Mouse (Mus musculus) neural tube, postnatal 0 days (tissue): ENCODE data around the gene Sord. TPM values are rescaled to one million over a fixed set of nuclear protein-coding genes. Genes with fewer than 3 reads are reported as not detected.

Source experiments
- polyA plus RNA-seq: library from polyadenylated mRNA; unstranded; fragments of >200 nt; fragmentation: Nextera tagmentation; extraction: Ambion mirVana; gene quantifications from 2 replicates; pipeline ENCODE4 v1.2.1, GENCODE M21; 2015

The Sord gene
- 25.7 and 26.1 TPM in 2 replicates for polyA plus RNA-seq

DNA sequence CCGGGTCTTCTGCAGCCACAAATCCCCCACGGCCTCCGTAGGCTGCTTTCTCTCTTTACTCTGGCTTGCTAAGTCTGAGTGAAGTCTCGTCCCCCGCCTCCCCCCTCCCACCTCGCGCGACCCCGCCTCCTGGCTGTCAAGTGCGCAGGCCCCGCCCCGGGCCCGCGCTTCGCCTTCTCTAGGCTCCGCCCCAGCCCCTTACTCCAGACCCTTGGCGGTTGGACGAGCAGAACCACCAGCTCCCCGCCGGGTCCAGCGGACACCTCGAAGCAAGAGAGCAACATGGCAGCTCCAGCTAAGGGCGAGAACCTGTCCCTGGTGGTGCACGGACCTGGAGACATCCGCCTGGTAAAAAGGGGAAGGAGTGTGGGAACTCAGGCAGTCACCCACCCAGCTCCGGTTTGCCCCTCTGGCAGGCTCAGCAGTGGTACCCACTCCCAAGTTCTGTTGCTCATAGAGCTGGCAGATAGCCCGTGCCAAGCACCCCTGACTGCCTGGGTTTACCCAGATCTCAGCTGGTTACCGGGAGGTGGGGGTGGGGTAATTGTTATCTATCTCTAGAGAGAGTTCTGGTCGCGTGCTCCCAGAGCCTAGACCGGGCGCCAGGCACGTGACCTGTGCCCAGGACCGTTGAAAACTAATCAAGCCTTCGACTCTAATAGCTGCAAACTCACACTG, at the start of gene Sord:
Gene Sord (plus strand): TSS at position 139 of the 678 bp plus-strand sequence.

DNA sequence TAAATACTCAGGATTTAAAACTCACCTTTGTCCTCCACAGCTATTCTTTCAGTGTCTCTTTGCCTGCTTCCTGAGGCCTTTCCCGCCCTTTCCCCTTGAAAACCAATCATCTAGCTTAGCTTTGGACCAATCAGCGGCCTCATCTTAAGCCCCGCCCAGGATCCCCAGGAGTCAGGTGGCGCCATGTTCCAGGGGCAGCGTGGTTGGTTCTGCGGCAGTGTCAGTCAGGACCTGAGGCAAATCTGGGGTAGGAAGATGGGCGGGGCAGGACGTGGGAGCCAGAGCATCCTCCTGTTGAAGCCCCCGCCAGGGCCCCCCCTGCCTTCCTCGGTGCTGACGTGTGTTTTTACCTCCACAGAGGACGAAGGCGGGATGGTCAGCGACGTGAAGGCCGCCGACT, 48.4 kb upstream of the Sord start, which contains the start of the genes Patl2 and Terb2:
Gene Patl2 (minus strand): TSS at position 84 of the 400 bp plus-strand sequence.
Gene Terb2 (plus strand): TSS at position 167 of the 400 bp plus-strand sequence.

DNA sequence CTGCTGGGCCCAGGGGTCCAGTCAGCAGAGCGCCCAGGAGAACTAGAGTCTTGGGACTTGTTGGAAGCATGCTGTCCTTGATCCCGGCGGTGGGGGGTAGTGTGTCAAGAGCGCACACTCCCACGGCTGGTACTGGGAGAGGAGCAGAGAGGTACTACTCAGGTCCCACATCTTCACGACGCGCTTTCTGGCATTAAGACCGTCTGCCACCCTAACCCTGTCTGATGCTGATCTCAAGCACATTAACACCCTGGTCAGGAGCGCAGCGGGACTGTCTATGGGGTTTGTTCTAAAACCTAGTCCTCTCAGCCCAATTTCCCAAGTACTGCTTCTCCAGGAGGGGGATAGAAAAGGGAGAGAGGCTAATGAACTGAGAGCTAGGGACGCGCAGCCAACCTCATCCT, 63.5 kb downstream of the Sord start, which contains the start of gene Duox2:
Gene Duox2 (minus strand): TSS at position 354 of the 404 bp plus-strand sequence.

DNA sequence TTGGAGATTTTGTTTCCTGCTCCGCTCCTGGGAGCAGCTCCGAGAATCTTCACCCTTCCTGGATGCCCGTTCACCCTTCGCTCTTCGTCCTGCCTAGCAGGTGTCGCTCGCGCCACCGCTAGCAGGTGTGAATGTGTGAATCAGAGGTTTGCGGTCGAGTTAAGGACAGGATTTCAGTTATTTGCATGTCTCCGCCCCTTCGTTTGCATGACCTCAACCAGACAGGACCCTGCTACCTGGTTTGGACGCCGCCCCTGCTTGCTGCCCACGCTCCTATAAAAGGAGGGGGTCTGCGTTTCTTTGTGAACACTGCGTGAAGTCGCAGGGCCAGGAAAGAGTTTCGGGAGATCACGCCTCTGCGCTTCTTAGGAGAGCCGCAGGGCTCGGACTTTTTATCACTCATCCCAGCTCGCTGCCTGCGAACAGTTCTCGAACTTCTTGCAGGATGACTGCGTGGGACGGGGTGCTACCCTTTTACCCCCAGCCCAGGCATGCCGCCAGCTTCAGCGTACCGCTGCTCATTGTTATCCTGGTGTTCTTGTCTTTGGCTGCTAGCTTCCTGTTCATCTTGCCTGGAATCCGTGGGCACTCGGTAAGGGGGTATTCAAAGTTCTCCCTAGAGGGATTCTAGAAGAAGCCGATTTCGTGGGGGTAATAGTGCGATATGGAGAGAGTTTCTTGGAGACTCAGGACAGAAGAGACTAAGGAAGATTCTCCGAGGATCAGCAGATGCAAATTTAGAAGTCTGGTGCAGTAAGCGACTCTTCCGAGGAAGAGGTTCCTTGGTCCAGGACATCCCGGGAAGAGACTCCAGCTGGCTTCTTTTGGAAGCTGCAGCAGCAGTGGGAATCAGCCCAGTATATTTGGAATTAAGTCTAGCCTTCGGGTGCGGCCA, 64.3 kb downstream of the Sord start, which contains the start of gene Duoxa2:
Gene Duoxa2 (plus strand): TSS at position 305 of the 895 bp plus-strand sequence.

DNA sequence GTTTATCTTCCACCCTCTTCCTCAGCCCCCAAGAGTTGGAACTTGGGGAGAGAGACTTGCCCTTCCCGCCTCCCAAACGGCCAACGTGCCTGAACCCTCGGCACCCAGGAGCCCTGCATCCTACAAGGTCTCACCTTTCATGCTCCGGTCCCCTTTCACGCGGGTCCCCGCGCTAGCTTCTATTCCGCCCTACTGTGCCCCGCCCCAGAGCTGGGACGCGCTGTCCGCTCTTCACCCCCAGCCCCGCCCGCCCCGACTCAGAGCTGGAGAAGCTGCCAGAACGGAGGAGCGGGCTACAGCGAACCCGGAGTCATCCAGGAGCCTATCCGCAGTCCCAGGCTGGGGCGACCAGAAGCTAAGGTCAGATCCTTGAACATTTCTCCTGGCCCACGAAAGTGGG, 79.0 kb downstream of the Sord start, which contains the start of gene Duoxa1:
Gene Duoxa1 (minus strand): TSS at position 195 of the 400 bp plus-strand sequence.

Other genes with a start within 250 kb of the Sord start
- 13.6 and 13.7 TPM in 2 replicates for gene Eif3j1, start 206.2 kb upstream of the Sord start, polyA plus RNA-seq
- 4.3 and 5.4 TPM in 2 replicates for gene Spg11, start 116.4 kb upstream of the Sord start, polyA plus RNA-seq
- gene B2m, start 87.1 kb upstream of the Sord start, polyA plus RNA-seq: 208 and 236 TPM in 2 replicates
- not detected in 2 replicates for gene Trim69, start 74.0 kb upstream of the Sord start, polyA plus RNA-seq
- gene Patl2, start 48.6 kb upstream of the Sord start, polyA plus RNA-seq: 0.08 TPM in 1 of 2 replicates, not detected in the other
- gene Terb2, start 48.5 kb upstream of the Sord start, polyA plus RNA-seq: not detected in 2 replicates
- gene Duox2, start 63.7 kb downstream of the Sord start, polyA plus RNA-seq: 0.04 and 0.12 TPM in 2 replicates
- 0.45 and 0.84 TPM in 2 replicates for gene Duoxa2, start 64.2 kb downstream of the Sord start, polyA plus RNA-seq
- 0.13 and 0.25 TPM in 2 replicates for gene Duoxa1, start 79.0 kb downstream of the Sord start, polyA plus RNA-seq
- 0.15 and 0.24 TPM in 2 replicates for gene Duox1, start 80.9 kb downstream of the Sord start, polyA plus RNA-seq
- gene Shf, start 134.4 kb downstream of the Sord start, polyA plus RNA-seq: 11.9 and 15.4 TPM in 2 replicates
- 0.12 and 0.17 TPM in 2 replicates for gene Slc28a2, start 191.7 kb downstream of the Sord start, polyA plus RNA-seq